Mouse (Mus musculus) small intestine, adult 2 months (tissue): ENCODE data around the gene E130311K13Rik.

Source experiments
- CTCF ChIP-seq: fragments of 200-500 bp; IDR thresholded peaks from 2 replicates; pipeline ENCODE4 v1.5.1; 2012; ENCODE audit warnings: low read depth, mild to moderate bottlenecking, control low read depth, inconsistent platforms, low read length, moderate library complexity, mixed read lengths; ENCODE audit not compliant: insufficient replicate concordance, insufficient read length; ENCODE audit errors: extremely low read depth
- POLR2A ChIP-seq: fragments of 200-500 bp; IDR thresholded peaks from 2 replicates; pipeline ENCODE4 v1.6.1; 2012; ENCODE audit warnings: low read depth, mild to moderate bottlenecking, control low read depth, inconsistent platforms, low read length, moderate library complexity

DNA sequence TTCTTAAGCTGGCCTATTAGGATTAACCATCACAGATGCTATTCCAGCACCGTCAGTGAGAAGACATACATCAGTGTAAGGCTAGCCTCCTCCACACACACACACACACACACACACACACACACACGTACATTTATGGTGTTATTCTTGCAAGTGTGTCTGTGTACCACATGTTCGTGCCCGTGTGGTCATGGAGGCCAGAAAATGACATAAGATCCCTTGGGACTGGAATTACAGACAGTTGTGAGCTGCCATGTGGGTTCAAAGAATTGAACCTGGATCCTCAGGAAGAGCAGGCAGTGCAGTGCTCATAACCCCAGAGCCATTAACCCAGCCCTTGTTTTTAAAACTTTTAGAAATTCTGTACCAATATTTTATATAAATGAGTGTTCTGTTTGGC, 48.6 kb upstream of the E130311K13Rik start:
- no peak for TF ChIP-seq POLR2A
- TF ChIP-seq CTCF = no peak
